Mouse (Mus musculus) erythroblast, embryonic 14.5 days (primary cell): ENCODE data around the gene Cmbl.

Source experiments
- GATA1 ChIP-seq: IDR thresholded peaks from 2 replicates; pipeline ENCODE4 v1.6.1; 2012; ENCODE audit warnings: low read length, inconsistent platforms, mixed read lengths
- TAL1 ChIP-seq: IDR thresholded peaks from 3 replicates; pipeline ENCODE4 v1.6.1; 2012; ENCODE audit warnings: low read length, inconsistent platforms, mixed read lengths

DNA sequence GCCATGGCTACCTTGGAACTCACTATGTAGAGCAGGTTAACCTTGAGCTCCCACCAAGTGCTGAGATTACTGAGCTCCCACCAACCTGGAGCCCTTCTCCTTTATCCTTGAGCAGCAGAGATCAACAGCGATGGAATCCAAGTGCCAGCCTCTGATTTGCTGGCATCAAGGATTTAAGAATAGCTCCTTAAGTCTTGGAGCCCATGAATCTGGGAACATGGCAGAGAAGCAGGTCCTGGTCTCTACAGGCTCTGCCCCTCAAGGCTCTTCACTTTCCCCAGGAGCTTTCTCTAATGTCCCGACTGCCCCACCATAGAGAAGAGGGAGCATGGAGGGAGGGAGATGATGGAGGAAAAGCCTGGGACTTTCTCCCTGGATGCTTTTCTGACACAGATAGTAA lies 27.5 kb upstream of the Cmbl start:
- no peak for TF ChIP-seq GATA1
- no peak for TF ChIP-seq TAL1
